Mouse (Mus musculus) cerebellum, adult 2 months (tissue): ENCODE measurements around the gene Sec16a.

Source experiments
- CTCF ChIP-seq: fragments of 200-500 bp; IDR thresholded peaks from 2 replicates; pipeline ENCODE4 v1.5.1; 2011; ENCODE audit warnings: low read depth, mild to moderate bottlenecking, control low read depth, low read length, moderate library complexity, borderline replicate concordance; ENCODE audit not compliant: insufficient read depth
- POLR2A ChIP-seq: fragments of 200-500 bp; IDR thresholded peaks from 2 replicates; pipeline ENCODE4 v1.6.1; 2011; ENCODE audit warnings: low read length, control low read depth, borderline replicate concordance; ENCODE audit not compliant: insufficient read depth

DNA sequence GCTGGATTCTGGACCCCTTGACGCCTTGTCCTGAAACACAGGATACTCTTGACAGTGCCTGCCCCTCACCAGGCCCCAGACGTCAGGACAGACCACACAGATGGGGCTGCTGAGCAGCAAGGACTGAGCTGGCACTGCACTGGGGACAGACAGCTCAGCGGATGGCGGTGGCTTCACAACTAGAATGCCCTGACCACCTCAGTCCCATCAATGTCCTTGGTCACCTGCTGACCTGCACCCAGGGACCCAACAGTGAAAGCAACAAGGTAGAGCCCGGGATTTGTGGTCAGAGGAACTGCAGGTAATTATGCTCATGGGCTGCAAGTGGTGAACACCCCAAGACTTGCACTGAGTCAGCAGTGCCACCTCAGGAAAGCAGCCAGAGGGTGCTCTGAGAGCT is 82.0 kb downstream of the Sec16a start:
- TF ChIP-seq CTCF (no peak), POLR2A (no peak)
